Mouse (Mus musculus) limb, embryonic 14.5 days (tissue): ENCODE results near the gene Lmcd1. TPM values are rescaled to one million over a fixed set of nuclear protein-coding genes. Genes with fewer than 3 reads are reported as not detected.

Source experiments
- ATAC-seq: fragments of 200-750 bp; cut with Nextera tagmentation; 2 replicates; pipeline ENCODE4 v1.8.0; 2017; ENCODE audit warnings: low read depth, moderate number of reproducible peaks, moderate TSS enrichment; ENCODE audit not compliant: low FRiP score
- DNase-seq: peaks from one replicate; pipeline ENCODE4 v3.0.0-alpha.2; 2015; ENCODE audit warnings: low spot score
- H3K27ac ChIP-seq: fragments of 300-500 bp; sonication (generic); replicated peaks from 2 replicates; pipeline ENCODE4 v1.5.1; 2014; ENCODE audit warnings: low read depth, mild to moderate bottlenecking, low read length, moderate library complexity, mixed read lengths
- H3K27me3 ChIP-seq: fragments of 300-500 bp; sonication (generic); 2 replicates; pipeline ENCODE4 v1.6.1; 2014; ENCODE audit warnings: low read length, mixed read lengths; ENCODE audit not compliant: control insufficient read depth, insufficient read depth
- H3K36me3 ChIP-seq: fragments of 300-500 bp; sonication (generic); 2 replicates; pipeline ENCODE4 v1.6.1; 2014; ENCODE audit warnings: mild to moderate bottlenecking, low read length, moderate library complexity, mixed read lengths; ENCODE audit not compliant: control insufficient read depth, insufficient read depth
- H3K4me1 ChIP-seq: fragments of 300-500 bp; sonication (generic); 2 replicates; pipeline ENCODE4 v1.6.1; 2014; ENCODE audit warnings: antibody characterized with exemption, low read length, mixed read lengths; ENCODE audit not compliant: control insufficient read depth, insufficient read depth
- H3K4me2 ChIP-seq: fragments of 300-500 bp; sonication (generic); replicated peaks from 2 replicates; pipeline ENCODE4 v1.6.1; 2014; ENCODE audit warnings: low read depth, mild to moderate bottlenecking, low read length, moderate library complexity; ENCODE audit not compliant: severe bottlenecking
- H3K4me3 ChIP-seq: fragments of 300-500 bp; sonication (generic); replicated peaks from 2 replicates; pipeline ENCODE4 v1.5.1; 2014; ENCODE audit warnings: low read length
- H3K9ac ChIP-seq: fragments of 300-500 bp; sonication (generic); 2 replicates; pipeline ENCODE4 v1.6.1; 2014; ENCODE audit warnings: mild to moderate bottlenecking, low read depth, low read length, moderate library complexity; ENCODE audit not compliant: severe bottlenecking
- H3K9me3 ChIP-seq: fragments of 300-500 bp; sonication (generic); 2 replicates; pipeline ENCODE4 v1.6.1; 2016; ENCODE audit warnings: low read length; ENCODE audit not compliant: control insufficient read depth
- POLR2A ChIP-seq: fragments of 200-500 bp; IDR thresholded peaks from 2 replicates; pipeline ENCODE4 v1.8.0; 2012; ENCODE audit warnings: inconsistent platforms, mild to moderate bottlenecking, moderate library complexity, borderline replicate concordance; ENCODE audit not compliant: insufficient read depth, insufficient read length; ENCODE audit errors: extremely low read depth
- WGBS: fragments of 180-500 bp; shearing (Covaris S2); extraction: QIAGEN DNeasy Blood & Tissue Kit; methylation state at CpG from one replicate; pipeline ENCODE4 v1.1.7; 2014; 5-methylcytosine and 5-hydroxymethylcytosine counted together
- polyA plus RNA-seq, 2 experiments: library from polyadenylated mRNA; depleted of rRNA in 1 of 2; stranded (reverse) in 1 of 2; unstranded in 1 of 2; fragments of >200 nt; fragmentation: Nextera tagmentation in 1 of 2; extraction: Ambion mirVana in 1 of 2; gene quantifications; 2 replicates each; pipeline versions ENCODE4 v1.2.1 to v1.2.3; 2012 to 2014

Lmcd1 gene
- polyA plus RNA-seq, 2 experiments: 22.9 to 37.4 TPM

DNA sequence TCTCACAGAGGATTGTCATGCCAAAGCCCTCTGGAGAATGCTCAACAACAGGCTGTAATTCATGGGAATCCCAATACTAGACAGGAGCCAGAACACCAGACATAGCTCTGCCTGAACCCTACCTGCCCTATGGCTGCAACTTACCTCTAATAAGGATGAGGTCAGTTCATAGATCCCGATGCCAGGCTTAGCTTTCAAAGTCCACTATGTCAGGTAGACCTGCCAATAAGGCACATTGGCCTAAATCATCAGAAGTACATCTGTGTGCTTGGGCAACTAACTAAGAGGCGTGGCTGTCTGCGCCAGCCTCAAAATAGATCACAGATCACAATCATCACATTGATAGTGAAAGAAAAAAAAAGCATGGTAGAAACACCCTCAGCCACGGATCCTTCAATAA is 45.9 kb downstream of the Lmcd1 start:
- no peaks in the 10 kb centered on the region for H3K9me3 ChIP-seq
- H3K4me1 ChIP-seq: peaks cover 2% of the 10 kb centered on the region
- 86% methylated on average over 4 of the region's 4 CpGs for WGBS
- no peak overlapping the region for H3K4me2 ChIP-seq
- 0 out of 2 replicates have a peak, but pooled peaks cover 3% of the 10 kb centered on the region for H3K36me3 ChIP-seq
- no peaks in the 10 kb centered on the region for H3K27me3 ChIP-seq
- no peak overlapping the region for H3K27ac ChIP-seq
- H3K9ac ChIP-seq: no peak overlapping the region
- DNase-seq (no peak), ATAC-seq (no peak)
- TF ChIP-seq POLR2A: no peak
- H3K4me3 ChIP-seq: no peak overlapping the region

DNA sequence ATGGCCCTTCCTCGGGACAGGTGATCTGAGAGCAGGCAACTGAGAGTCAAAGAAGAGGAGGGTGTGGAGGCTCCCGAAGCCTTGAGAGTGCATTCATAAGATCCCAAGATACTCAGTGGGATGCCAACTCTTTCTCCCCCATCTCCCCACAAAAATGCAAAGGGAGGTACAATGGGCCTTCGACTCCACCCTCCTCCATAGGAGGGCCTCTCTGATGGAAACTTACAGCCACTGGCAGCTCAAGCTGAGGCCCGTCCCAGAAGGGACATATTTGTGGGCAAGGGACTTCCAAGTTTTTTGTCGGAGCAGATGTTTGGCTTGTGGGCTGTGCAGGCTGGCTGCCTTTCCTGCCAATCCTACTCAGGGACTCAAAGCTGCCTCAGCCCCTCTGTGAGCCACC is 47.1 kb downstream of the Lmcd1 start:
- no peak for DNase-seq

DNA sequence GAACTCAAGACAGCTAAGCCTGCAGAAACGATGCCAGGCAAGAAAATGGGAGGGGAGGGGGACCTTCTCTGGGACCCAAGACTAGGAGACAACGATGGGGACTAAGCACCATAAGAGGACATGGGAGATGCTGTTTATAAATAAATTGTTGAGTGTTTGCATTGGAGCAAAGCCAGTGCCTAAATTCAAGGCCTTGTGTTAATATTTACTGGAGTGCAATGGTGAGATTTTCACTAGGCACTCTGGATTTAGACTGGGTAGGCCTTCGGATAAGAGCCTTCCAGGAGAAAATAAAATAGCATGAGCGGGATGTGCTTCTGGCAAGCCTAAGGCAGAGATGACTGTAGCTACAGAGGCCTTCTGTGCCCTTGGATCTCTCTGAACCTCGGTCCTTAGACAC is 49.4 kb downstream of the Lmcd1 start:
- DNase-seq: no peak
- Histone ChIP-seq H3K27me3 (no peaks in the 10 kb centered on the region), H3K27ac (no peak overlapping the region), H3K4me1 (no peaks in the 10 kb centered on the region), H3K4me3 (no peak overlapping the region), H3K9ac (no peak overlapping the region), H3K9me3 (no peaks in the 10 kb centered on the region), H3K36me3 (no peaks in the 10 kb centered on the region), H3K4me2 (no peak overlapping the region)
- TF ChIP-seq POLR2A: no peak
- ATAC-seq: no peak
- WGBS: 76% methylated on average over 5 of the region's 5 CpGs

More for the DNA sequence above, 47.1 kb downstream of the Lmcd1 start:
- TF ChIP-seq POLR2A: no peak
- Histone ChIP-seq H3K9me3 (no peaks in the 10 kb centered on the region), H3K27me3 (no peaks in the 10 kb centered on the region), H3K36me3 (0 out of 2 replicates have a peak, but pooled peaks cover 2% of the 10 kb centered on the region), H3K27ac (no peak overlapping the region), H3K4me3 (no peak overlapping the region), H3K4me2 (no peak overlapping the region), H3K4me1 (no peaks in the 10 kb centered on the region), H3K9ac (no peak overlapping the region)
- 39% methylated on average over 5 of the region's 5 CpGs for WGBS
- peak; percentile 26; the same call in 1 of the 2 replicates for ATAC-seq

DNA sequence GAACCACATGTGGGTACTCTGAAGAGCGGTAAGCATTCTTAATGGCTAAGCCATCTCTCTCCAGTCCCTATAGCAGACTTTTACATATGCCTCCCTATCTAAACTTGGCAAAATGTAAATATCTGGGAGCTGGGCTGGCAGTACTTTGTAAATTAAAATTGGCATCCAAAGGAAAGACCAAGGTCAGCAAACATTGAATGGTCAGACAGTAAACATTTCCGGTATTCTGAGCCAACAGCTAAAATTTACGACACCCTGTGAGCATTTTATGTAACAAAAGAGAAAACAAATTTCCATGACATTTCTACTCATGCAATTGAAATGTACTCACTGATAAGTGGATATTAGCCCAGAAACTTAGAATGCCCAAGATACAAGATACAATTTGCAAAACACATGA is 51.7 kb downstream of the Lmcd1 start:
- no peak overlapping the region for H3K4me2 ChIP-seq
- TF ChIP-seq POLR2A: no peak
- WGBS: 92% methylated on average over 3 of the region's 3 CpGs
- H3K9me3 ChIP-seq: no peaks in the 10 kb centered on the region
- H3K27ac ChIP-seq: no peak overlapping the region
- no peak overlapping the region for H3K4me3 ChIP-seq
- H3K36me3 ChIP-seq: no peaks in the 10 kb centered on the region
- DNase-seq: no peak
- H3K4me1 ChIP-seq: no peaks in the 10 kb centered on the region
- no peaks in the 10 kb centered on the region for H3K27me3 ChIP-seq
- H3K9ac ChIP-seq: no peak overlapping the region
- no peak for ATAC-seq

DNA sequence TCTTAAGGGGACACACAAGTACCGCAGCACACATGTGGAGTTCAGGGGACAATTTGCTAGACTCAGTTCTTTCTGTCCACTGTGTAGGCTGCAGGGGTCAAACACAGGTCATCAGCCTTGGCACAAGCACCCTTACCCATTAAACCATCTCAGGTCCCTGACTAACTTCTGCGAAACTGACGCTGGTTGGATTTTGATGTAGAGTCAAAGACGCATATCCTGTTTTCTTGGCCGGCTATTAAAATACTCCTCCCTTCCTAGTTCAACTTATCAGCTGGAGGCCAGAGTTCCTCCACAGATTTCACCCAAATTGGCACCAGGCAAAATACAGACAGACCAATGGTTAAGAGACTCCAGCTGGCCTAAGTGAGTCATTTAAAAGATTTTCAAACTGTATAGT is 54.2 kb downstream of the Lmcd1 start:
- no peaks in the 10 kb centered on the region for H3K27me3 ChIP-seq
- H3K36me3 ChIP-seq: no peaks in the 10 kb centered on the region
- no peaks in the 10 kb centered on the region for H3K9me3 ChIP-seq
- no peak overlapping the region for H3K4me3 ChIP-seq
- DNase-seq (no peak), ATAC-seq (no peak)
- H3K4me2 ChIP-seq: no peak overlapping the region
- no peak overlapping the region for H3K9ac ChIP-seq
- WGBS: 68% methylated on average over 5 of the region's 5 CpGs
- TF ChIP-seq POLR2A: no peak
- no peak overlapping the region for H3K27ac ChIP-seq
- no peaks in the 10 kb centered on the region for H3K4me1 ChIP-seq

DNA sequence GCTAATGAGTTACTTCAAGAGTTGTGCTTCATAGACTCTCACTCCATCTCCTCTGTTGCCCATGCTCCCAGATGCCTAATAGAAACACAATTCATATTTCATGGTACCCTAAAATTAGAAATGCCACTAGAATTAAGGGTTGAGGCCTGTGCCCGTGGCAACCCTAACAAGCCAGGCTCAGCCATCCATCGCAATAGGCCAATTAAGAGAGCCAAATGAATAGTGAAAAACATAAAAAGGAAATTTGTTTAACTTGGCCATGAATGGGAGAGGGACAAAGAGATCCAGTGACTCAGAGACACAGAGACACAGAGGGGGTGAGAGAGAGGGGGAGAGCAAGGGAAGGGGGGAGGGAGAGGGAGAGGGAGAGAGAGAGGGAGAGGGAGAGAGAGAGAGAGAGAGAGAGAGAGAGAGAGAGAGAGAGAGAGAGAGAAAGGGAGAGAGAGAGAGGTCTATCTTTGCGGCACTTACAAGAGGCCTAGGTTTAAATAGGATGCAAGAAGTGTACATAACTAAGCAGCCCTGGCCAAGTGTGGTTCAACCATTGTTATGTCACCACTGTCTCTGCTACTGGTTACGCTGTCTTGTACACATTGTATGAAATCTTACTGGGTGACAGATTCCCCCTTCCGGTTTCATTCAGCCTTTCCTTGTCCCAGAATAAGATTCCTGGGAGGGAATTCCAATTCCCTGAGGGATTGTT is 57.1 kb downstream of the Lmcd1 start:
- Histone ChIP-seq H3K36me3 (no peaks in the 10 kb centered on the region), H3K4me2 (no peak overlapping the region), H3K9me3 (no peaks in the 10 kb centered on the region), H3K4me1 (no peaks in the 10 kb centered on the region), H3K4me3 (no peak overlapping the region), H3K27me3 (no peaks in the 10 kb centered on the region), H3K27ac (no peak overlapping the region), H3K9ac (no peak overlapping the region)
- WGBS: 81% methylated on average over 5 of the region's 5 CpGs
- DNase-seq (no peak), ATAC-seq (no peak)
- TF ChIP-seq POLR2A: no peak
